Mouse (Mus musculus): ENCODE data around the gene Mxra7.
A peak's percentile ranks its signal among the peaks of the same experiment; 100 is the strongest.
"Not testable (repeated sequence)": the region's sequence is repeated elsewhere in the genome, so short reads cannot be mapped to it uniquely, and the experiment has no call there.

Gene Mxra7

DNA sequence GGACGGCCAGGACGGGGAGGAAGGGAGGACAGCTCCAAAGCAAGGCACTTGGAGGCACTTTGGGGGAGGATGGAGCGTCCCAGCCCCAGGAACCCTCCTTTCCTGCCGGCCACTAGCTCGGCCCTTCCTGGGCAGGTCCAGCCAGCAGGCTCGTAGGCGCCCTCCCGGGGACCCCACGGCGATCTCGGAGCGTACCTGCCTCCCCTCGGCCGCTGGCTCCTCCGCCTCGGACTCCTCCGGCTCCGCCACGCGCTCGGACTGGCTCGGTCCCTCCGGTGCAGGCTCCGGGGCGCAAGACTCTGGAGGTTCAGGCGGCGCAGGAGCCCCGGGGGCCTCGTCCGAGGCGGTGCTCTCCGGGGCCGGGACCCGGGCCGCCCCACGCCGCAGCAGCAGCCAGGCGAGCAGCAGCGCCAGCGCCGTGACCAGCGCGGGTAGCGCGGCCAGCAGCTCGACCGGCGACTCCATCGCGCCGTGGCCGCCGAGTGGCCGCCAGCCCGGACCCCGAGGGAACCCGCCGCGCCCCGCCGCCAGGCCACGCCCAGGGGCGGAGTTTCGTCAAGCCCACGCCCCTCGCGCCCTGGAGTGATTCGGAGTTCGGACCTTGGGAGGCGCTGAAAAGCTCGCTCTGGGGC, at the start of gene Mxra7:
TSS of gene Mxra7 (minus strand) at position 513 of the 632 bp plus-strand sequence.
- DNase-seq (ENCODE audit: low spot score in 2 of 2) = peak; percentile 85 to 88

DNA sequence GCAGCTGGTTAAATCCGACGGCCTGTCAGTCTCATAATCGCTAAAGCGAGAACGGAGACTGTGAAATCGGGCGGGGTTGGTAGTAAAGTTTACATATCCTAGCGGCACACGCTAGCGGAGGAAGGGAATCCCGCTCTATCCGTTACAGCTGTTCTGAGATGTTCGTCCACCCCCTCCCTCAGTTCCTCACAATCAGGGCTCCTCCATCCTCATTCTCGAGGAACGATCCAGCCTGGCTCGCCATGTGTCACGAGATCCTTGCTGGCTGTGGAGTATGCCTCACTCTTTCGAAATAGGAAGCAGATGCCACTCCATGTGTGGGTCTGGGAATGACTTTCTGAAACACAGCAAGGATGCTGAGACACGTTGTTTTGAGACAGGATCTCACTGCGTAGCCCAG, 46.1 kb upstream of the Mxra7 start:
- DNase-seq (ENCODE audit: low spot score in 2 of 2) = no peak

DNA sequence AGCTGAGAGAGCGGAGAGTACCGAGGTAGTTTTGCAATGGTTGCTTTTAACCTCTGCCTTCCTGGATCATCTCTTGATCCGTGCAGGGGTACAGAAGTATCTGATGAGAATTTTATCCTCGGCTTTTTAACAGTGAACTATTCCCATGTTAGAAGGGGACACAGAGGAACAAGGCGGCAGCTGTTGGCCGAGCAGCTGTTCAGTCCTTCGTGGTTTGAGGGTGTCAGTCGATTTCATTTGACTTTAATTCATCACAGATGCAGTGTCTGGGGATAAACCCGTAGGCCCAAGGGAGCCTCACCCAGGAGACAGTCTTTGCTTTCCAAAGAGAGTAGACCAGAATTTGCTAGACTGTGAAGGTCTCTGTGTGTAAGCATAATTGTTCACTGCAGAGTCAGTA, 43.7 kb upstream of the Mxra7 start:
- DNase-seq (ENCODE audit: low spot score in 2 of 2) = no peak

DNA sequence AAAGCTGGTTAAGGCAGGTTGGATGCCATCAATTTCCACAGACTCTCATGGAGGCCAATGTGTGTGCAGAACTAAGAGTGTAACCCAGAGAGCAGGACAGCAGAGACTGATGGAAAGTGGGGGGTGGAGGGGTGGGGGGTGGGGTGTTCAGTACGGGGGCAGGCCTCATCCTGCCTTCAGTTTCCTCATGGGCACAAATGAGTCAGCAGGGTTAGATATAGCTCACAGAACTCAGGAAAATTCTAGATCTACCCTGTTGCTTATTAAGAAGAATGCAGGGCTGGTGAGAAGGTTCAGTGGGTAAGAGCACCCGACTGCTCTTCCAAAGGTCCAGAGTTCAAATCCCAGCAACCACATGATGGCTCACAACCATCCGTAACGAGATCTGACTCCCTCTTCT, 41.8 kb upstream of the Mxra7 start:
- DNase-seq (ENCODE audit: low spot score in 2 of 2) = no peak

DNA sequence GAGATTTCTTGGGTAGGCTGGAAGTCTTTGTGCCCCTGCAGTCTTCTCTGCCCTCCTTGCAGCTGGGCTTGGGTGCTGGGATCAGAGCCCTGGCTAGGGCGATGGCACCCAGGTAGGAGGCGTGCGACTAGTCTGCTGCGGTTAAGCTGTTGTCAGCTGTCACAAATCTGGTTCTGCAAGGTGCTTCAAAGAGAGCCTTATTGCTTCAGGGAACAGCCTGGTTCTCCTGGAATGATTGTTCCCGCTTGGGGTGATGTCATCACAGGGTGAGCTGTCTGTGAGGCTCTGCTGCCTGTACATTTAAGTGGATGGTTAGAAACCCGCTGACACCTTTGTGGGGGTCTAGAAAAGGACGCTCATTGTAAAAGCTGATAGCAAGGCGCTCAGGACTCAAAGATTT, 41.4 kb upstream of the Mxra7 start:
- no peak for DNase-seq (ENCODE audit: low spot score in 2 of 2)

DNA sequence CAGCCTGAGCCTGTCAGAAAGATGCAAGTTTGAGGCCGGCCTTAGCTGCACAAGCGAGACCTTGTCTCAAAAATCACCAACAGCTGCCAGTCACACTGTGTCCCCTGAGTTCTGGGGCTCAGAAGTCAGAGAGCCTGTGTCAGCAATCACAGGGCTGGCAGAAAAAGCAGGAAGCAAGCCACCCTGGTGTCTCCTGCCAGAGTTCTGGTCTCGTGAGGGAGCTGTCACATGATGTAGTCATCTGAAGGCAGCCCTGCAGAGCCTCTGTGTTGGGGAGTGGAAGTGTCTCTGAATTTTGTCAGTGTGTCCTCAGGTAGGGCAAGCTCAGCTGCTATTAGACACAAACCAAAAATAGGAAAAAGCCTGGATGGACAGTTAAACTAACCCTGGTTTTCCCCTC, 40.3 kb upstream of the Mxra7 start:
- peak; percentile 68 to 75 for DNase-seq (ENCODE audit: low spot score in 2 of 2)

DNA sequence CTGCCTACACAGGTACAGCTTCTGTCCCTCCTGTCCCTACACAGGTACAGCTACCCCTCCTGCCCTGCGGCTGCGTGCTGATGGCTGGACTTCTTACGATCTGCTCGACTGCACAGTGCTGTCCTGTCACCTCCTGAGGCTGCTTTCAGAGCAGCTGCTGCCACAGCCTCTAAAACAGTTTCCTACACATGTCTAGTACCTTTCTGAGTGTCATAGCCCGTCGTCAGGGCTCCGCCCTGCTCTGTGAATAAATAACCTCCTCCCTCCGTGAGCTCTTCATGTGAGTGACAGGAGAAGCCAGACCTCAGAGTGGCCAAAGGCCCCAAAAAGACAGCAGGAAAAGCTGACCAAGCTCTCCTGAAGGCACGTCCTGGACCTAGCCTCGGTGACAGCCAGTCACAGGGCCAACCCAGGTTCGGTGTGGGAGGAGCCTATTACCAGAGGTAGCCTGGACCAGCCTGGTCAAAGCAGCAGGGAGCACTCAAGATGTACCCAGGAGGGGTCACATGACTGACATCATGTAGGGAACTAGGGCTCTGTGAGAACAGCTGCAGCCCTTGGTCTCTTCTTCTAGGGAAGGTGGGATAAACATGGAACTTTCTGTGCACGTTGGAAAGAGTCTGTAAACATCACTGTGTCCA, 38.2 kb upstream of the Mxra7 start:
- no peak for DNase-seq (ENCODE audit: low spot score in 2 of 2)

DNA sequence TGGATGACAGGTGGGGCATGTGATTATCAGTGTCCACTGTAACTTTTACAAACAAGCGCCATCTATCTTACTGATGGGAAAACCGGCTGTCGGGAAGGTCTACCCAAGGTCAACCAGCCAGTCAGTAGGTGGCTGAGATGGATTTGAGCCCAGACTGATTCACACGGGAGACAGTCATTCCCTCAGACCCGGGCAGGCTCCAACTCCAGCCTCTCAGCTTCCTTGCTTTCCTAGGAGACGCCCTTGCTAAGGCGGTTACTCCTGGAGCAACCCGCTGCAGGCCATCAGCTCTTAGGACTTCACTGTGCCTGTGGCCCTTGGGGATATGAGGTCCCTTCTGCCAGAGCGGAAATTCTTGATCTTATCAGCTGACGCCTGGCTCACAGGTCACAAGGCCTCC, 36.6 kb upstream of the Mxra7 start:
- peak; percentile 47 to 52 for DNase-seq (ENCODE audit: low spot score in 2 of 2)

DNA sequence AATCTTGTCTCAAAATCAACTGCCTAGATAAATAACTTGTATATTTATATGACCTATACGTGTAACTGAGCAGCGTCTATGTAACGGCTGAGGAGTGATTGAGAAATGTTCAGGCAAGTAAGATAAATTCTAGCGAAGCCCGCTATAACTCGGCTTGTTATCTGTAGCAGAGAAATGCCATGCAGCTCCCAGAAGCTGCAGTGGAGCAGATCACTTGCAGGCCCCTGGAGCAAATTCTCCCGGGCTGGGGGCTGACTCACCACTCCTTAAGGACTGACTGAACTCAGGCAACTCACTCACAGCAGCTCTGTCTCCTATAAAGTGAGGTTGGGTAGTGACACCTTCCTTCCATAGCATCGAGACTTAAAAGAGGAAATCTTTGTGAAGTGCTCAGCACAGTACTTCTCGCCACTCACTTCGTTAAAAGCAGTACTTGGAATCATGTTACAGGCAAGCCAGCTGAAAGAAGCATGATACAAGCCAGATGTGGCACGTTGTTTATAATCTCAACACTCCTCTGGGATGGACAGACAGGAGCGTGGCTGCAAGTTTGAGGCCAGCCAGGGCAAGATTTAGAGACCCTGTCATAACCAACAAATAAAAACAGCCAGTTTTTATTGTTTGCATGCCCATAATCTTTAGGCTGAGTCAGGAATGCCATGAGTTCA, 29.5 kb upstream of the Mxra7 start:
- no peak for DNase-seq (ENCODE audit: low spot score in 2 of 2)

DNA sequence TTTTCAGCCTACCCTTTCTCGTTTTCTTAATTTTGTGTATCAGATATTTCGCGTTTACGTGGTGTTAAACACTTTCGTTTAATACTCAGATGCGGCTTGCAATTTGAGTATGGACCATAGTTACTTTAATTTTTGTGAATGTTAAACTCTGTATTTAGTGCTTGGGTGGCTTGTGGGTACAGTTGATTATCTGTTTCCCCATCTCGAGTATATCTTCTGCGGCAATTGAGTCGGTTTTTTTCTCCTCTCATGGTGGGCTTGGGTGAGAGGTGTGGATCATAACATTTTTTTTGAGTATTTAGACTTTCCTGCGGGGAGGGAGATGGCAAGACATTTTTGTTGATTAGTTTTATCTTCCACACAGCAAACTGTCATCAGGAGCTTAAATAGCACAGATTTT, 26.4 kb upstream of the Mxra7 start:
- no peak for DNase-seq (ENCODE audit: low spot score in 2 of 2)

DNA sequence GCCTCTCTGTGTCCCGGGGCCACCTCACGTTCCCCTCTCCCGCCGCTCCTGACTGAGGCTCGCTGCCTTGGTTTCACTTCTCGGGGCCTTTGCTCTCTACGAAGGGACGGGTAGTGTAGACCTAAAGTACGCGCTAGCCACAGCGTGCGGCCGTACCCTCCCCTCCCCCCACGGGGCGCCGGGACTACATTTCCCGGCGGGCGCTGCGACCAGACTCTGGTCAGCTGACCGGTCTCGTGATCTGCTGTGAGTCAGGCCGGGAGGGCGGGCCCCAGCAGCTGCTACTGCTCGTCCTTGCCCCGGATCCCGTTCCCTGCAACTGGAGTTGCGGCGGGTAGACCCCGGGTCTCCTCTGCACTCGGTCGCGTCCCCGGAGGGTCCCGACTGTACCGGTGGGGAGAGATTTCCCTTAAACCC, 25.7 kb upstream of the Mxra7 start:
- DNase-seq (ENCODE audit: low spot score in 2 of 2) = peak; percentile 96 to 98

DNA sequence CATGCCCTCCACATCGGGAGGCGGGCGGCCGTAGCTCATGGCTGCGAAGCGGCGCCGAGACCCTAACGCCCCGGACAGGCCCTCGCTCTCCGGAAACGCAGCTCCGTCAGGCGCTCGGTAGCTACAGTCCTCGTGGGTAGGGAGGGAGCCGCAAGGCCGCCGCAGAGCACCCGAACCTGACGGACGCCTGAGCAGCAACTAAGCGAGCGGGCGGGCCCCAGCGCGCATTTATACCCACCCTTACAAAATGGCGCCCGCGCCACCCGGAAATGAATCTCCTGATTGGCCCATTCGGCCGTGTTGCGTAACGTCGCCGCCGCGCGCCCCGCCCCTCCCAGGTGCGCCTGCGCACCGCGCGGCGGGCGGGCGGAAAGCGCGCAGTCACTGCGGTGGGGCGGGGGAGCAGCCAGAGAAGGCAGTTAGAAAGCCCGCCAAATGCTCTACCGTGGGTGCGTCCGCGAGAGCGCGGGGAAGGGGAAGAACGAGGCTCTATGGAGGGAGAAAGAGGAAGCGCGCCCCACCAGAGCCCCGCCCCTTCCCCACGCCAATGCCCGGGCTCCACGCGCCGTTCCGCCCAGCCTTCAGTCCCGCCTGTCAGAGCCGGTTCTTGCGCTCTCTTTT, 25.2 kb upstream of the Mxra7 start, which contains the start of gene Srsf2:
TSS of gene Srsf2 (minus strand) at position 204 of the 621 bp plus-strand sequence.
- DNase-seq (ENCODE audit: low spot score in 2 of 2) = peak; percentile 96 to 97

DNA sequence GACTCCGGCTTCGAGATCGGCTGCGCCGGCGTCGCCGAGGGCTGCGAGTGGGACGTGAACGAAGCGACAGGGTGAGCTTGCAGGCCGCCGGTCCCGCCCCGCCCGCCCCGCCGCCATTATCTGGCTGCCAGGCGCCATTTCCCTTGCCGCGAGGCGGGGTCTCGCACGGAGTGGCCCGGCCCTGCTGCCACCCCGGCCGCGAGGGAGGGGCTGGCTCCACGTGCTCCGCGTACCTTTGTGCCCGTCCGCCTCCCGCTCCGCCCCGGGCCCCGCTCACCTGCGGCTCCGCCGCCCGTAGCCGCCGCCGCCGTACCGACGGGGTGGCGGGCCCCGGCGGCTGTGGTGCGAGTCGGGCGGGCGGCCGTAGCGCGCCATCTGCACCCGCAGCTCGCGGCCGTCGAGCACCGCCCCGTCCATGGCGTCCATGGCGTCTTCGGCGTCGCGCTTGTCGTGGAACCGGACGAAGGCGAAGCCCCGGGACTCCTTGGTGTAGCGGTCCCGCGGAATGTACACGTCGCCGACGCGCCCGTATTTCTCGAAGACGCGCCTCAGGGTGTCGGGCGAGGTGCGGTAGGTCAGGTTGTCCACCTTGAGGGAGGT, 24.5 kb upstream of the Mxra7 start, which contains the start of gene Mfsd11:
TSS of gene Mfsd11 (plus strand) at position 150 of the 600 bp plus-strand sequence.
- peak; percentile 78 to 79 for DNase-seq (ENCODE audit: low spot score in 2 of 2)

DNA sequence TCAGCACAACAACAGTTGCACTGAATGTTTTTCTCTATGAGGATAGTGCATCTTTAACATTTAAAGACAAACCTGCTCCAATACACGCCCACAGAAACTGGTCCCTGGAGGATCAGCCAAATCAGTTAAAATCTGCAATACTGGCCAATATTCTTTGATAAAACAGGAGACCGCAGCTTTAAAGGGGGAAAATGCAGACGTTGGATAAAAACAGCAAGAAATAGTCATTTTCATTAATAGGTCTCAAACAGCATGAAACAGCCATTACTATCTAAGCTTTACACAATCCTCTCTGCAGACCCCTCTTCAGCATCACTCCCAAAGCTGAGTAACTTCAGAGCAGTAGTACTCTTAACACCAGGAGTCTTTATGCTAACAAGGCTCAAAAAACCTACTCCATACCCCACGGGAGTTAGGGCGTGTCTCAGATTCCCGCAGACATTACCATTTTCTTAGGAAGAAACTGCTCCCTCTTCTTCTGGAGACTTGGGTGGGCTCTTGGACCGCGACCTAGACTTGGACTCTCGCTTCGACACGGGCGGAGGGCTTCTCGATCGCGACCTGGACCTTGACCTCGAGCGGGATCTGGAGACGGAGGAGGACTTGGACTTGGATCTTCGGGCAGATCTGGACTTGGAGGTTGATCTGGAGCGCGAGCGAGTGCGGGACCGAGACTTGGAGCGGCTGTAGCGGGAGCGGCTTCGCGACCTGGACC, 23.9 kb upstream of the Mxra7 start:
- DNase-seq (ENCODE audit: low spot score in 2 of 2) = no peak

DNA sequence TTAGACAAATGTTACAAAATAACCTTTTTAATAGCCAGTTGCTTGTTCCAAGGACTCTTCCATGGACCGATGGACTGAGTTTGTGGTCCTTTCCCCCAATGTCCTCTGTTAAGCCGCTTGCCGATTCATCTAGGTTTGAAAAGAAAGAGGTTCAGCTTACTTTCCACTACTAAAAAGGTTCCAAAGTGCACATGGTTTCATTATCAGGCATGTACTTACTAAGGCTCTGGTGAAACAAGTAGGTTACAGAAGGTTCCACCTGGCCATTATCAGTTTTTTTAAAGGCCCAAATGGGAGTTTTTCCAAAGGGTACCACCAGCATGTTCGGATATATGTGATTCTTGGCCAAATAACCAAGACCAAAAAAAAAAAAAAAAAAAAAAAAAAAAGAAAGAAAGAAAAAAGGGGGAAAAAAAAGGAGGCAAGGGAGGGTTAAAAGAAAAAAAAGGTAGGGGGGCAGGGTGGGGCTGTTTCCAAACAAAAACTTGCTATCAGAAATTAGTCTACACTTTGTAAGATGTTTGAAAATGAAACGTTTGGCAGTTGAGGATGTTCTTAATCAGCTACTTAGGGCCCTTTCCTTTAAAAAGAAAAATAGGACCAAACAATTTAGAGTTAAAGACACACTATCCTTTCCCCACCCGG, 23.1 kb upstream of the Mxra7 start:
- DNase-seq (ENCODE audit: low spot score in 2 of 2) = no peak

DNA sequence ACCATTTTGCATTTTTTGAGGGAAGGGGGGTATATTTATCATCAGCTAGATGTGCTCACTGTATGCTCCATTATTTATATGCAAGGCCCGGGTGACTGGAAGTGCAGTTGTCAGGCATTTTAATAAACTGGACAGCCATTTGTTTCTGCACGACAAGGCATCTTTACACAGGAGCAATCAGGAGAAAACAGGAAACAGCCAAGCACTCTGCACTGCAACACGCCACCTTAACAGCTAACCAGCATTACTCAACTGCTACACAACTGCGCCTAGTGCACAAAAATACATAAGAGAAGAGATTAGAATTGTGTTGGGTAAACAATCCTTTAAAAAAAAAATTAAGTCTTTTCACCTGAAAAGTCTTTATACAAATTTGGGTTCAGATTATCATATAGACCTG, 22.2 kb upstream of the Mxra7 start:
- DNase-seq (ENCODE audit: low spot score in 2 of 2) = no peak

DNA sequence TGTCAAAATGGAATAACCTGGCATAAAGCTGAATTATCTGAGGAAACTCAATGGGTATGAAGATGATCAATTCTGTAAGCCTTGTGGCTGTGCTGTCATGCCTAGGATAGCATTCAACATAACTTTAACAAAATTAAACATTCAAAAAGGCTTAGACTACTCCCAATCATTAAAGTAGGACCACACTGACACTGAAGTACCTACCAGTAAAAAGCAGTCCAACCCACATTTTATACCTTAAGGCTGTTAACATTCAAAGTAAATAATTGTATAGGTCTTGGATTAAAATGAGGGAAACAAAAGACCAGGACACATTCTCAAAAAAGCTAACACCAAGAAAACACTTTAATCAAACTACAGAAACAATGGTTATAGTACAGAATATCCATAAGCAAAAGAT, 21.7 kb upstream of the Mxra7 start:
- no peak for DNase-seq (ENCODE audit: low spot score in 2 of 2)

DNA sequence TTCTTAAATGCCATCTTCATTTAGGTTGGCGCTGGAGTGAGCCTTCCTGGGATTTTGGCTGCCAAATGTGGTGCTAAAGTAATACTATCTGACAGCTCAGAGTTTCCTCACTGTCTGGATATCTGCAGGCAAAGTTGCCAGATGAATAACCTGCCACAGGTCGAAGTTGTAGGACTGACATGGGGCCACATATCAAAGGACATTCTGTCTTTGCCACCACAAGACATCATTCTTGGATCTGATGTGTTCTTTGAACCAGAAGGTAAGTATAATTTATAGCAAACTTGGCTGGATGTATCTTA, 21.0 kb upstream of the Mxra7 start:
- not testable (repeated sequence) for DNase-seq (ENCODE audit: low spot score in 2 of 2)

DNA sequence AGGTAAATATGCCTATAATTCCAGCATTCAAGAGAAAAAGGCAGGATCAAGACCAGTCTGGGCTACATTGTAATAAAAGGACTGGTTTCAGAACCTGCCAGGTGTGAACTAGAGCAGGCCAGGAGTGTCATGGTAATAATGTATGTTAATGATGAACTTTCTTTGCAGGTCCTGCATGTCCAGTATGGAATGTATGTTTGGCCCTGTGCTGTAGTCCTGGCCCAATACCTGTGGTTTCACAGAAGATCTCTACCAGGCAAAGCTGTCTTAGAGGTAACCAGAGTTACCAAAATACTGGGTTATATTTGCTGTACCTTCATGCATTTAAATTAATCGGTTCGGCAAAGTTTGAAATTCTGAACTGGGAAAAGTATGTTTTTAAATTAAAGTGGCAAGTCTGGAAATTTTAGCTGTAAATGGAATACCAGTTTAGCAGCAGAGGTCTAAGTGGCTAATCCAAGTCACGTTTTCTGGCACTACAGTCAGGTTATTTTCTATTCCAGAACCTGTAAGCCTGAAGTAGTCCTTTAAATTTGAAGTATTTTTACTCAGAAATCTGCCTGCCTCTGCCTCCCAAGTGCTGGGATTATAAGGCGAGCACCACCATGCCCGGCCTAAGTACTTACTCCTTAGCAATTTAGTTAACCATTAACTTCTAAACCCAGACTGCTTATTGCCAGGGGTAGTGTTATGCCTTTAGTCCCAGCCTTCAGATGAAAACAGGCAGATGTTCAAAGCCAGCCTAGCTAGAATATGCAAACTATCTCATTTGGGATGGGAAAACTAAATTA, 20.4 kb upstream of the Mxra7 start:
- no peak for DNase-seq (ENCODE audit: low spot score in 2 of 2)

Data from heart, adult 9 months (tissue).